Mouse (Mus musculus) G1E (cell line): ENCODE results near the gene Ttll8. TPM values are rescaled to one million over a fixed set of nuclear protein-coding genes. Genes with fewer than 3 reads are reported as not detected.

Experiments used
- ATAC-seq: 2 replicates; pipeline ENCODE4 v1.8.0; 2016; ENCODE audit warnings: mild to moderate bottlenecking; ENCODE audit not compliant: insufficient number of reproducible peaks, poor library complexity, low FRiP score, severe bottlenecking; ENCODE audit errors: extremely low read depth
- DNase-seq: peaks from one replicate; pipeline ENCODE4 v3.0.0; 2012; ENCODE audit warnings: low spot score
- H3K27me3 ChIP-seq: 2 replicates; pipeline ENCODE4 v1.6.1; 2012; ENCODE audit warnings: mild to moderate bottlenecking, low read length, inconsistent platforms; ENCODE audit not compliant: insufficient read depth
- H3K36me3 ChIP-seq: replicated peaks from 2 replicates; pipeline ENCODE3; 2012; ENCODE audit warnings: mild to moderate bottlenecking, inconsistent platforms
- H3K4me1 ChIP-seq: 2 replicates; pipeline ENCODE4 v1.6.1; 2012; ENCODE audit warnings: low read depth, low read length, inconsistent platforms, mixed read lengths; ENCODE audit not compliant: insufficient read depth
- H3K4me3 ChIP-seq: 2 replicates; pipeline ENCODE4 v1.5.1; 2012; ENCODE audit warnings: low read depth, mild to moderate bottlenecking, inconsistent platforms, low read length, moderate library complexity, mixed read lengths
- H3K9me3 ChIP-seq: replicated peaks from 2 replicates; pipeline ENCODE4 v1.6.1; 2012; ENCODE audit warnings: inconsistent platforms
- CTCF ChIP-seq: IDR thresholded peaks from 2 replicates; pipeline ENCODE4 v1.5.1; 2012; ENCODE audit warnings: low read depth, low read length, inconsistent platforms, mixed read lengths
- GATA1 ChIP-seq: IDR thresholded peaks from 2 replicates; pipeline ENCODE4 v1.6.1; 2012; ENCODE audit warnings: borderline replicate concordance, low read length, inconsistent platforms, mixed read lengths
- GATA2 ChIP-seq: IDR thresholded peaks from 2 replicates; pipeline ENCODE4 v1.6.1; 2012; ENCODE audit warnings: low read depth, low read length, inconsistent platforms, borderline replicate concordance
- POLR2AphosphoS5 ChIP-seq: IDR thresholded peaks from 2 replicates; pipeline ENCODE4 v1.6.1; 2012; ENCODE audit warnings: low read depth, low read length, inconsistent platforms; ENCODE audit not compliant: insufficient replicate concordance
- TAL1 ChIP-seq: conservative IDR thresholded peaks from 2 replicates; pipeline ENCODE4 v1.6.1; 2012; ENCODE audit warnings: low read depth, low read length, inconsistent platforms, mixed read lengths
- polyA plus RNA-seq: library from polyadenylated mRNA; stranded (reverse); fragments of >175 nt; gene quantifications from 2 replicates; pipeline ENCODE4 v1.2.3, GENCODE M21; 2012
- total RNA-seq, 2 experiments: library from RNA; stranded (forward) in 1 of 2; stranded (reverse) in 1 of 2; fragments of 200-1000 nt in 1 of 2; fragments of >200 nt in 1 of 2; fragmentation: Nextera tagmentation in 1 of 2; gene quantifications; 2 replicates each; pipeline ENCODE4 v1.2.3; 2014 to 2017

Gene Ttll8
- total RNA-seq (2014; fragmentation: Nextera tagmentation): not detected in 2 replicates
- total RNA-seq (2017): 0.49 TPM in 1 of 2 replicates, not detected in the other
- not detected in 2 replicates for polyA plus RNA-seq

DNA sequence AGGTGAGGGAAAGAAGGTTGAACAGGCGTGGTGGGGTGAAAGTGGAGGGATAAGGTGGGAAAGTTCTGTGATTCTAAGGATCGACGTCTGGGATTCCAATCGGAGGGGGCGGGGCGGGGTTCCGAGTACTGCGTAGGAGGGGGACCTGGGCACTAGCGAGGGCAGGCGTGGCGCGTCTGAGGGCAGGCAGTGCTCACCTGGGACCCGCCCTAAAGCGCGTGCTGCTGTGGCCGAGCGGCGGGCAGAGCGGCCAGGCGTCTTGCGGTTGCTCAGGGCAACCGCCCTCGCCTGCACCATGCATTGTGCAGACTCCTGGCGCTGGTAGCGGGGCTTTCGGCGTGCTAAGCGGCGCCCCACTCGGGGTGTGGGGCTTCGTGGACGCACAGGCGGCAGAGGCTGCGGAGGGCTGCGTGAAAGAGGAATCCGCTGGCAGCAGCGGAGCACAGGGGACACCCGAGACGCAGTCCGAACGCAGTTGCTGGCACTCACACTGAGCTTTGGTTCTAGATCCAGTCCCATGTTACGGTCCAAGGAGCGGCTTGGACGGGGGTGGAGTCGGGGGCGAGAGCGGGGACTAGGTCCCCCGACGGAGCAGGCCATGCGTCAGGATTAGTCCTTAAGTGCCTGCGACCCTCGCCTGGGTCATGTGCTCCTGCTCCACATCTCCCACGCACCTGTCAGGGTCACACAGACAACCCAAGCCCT is at the start of gene Ttll8:
TSS of gene Ttll8 (minus strand) at position 51 of the 705 bp plus-strand sequence.
- Histone ChIP-seq H3K4me3 (no peak within 1 kb of the TSS), H3K4me1 (no peaks in the 10 kb centered on the region), H3K36me3 (no peaks in the 10 kb centered on the region), H3K27me3 (no peaks in the 10 kb centered on the region; the same call in 1 of the 2 replicates), H3K9me3 (no peaks in the 10 kb centered on the region)
- ATAC-seq: no peak
- TF ChIP-seq TAL1 (no peak), GATA1 (no peak), GATA2 (no peak), POLR2AphosphoS5 (no peak)
- DNase-seq: no peak

DNA sequence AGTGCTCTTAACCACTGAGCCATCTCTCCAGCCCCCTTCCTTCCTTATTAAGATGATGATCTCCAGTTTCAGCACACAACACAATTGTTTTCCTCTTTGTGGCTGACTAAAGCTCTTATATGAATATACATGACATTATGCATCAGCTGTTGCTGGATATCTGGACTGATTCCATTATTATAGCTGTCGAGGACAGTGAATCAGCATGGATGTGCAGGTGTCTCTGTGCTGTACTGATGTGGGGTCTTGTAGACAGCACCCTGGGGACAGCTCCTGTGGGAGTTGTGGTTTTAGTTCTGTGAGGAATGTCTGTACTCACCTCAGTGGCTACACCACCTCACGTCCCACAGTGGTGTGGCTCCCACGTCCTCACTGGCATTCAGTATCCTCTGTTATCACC is 47.0 kb upstream of the Ttll8 start:
- Histone ChIP-seq H3K9me3 (no peaks in the 10 kb centered on the region), H3K36me3 (no peaks in the 10 kb centered on the region), H3K27me3 (peaks cover 8% of the 10 kb centered on the region), H3K4me1 (no peaks in the 10 kb centered on the region), H3K4me3 (no peak overlapping the region)
- DNase-seq: no peak
- TF ChIP-seq TAL1 (no peak), GATA1 (no peak), GATA2 (no peak), POLR2AphosphoS5 (no peak), CTCF (no peak)
- ATAC-seq: no peak

DNA sequence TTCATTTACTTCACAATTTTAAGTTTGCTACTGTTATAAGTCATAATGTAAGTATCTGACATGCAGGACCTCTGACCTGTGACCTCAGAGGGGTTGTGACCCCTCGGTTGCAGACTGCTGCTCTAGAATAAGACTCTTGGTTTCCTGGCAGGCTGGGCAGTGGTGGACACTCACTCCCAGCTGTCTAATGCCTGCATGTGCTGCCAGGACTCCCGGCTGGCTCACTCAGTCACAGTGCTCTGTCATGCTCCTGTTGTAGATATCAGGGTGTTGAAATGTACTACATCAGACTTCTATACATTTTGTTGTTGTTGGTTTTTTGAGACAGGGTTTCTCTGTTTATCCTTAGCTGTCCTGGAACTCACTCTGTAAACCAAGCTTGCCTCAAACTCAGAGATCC is 46.1 kb upstream of the Ttll8 start:
- peaks cover 8% of the 10 kb centered on the region for H3K27me3 ChIP-seq

DNA sequence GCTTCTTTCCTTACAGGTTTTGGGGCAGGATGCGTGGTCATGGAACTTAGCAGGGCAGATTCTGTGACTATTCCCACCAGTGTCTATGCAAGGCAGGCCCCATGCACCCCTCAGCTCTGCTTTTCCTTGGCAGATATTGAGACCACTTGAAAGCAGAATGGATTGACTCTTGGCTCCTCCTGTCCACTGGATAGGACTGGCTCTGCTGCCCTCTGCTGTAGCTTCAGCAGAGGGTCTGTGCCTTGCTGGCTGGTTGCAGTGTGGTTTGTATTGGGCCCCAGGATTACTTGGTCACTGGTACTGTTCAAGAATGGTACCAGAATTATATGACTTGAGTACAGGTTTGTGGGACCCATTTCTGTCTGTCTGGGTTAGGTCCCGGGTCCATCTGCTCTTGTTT is 44.9 kb upstream of the Ttll8 start:
- Histone ChIP-seq H3K4me1 (no peaks in the 10 kb centered on the region), H3K9me3 (no peaks in the 10 kb centered on the region), H3K4me3 (no peak overlapping the region), H3K36me3 (no peaks in the 10 kb centered on the region), H3K27me3 (peaks cover 8% of the 10 kb centered on the region)
- ATAC-seq: no peak
- TF ChIP-seq POLR2AphosphoS5 (no peak), GATA1 (no peak), GATA2 (no peak)
- DNase-seq: no peak

More for the DNA sequence above, 46.1 kb upstream of the Ttll8 start:
- Histone ChIP-seq H3K36me3 (no peaks in the 10 kb centered on the region), H3K9me3 (no peaks in the 10 kb centered on the region), H3K4me1 (no peaks in the 10 kb centered on the region), H3K4me3 (no peak overlapping the region)
- no peak for DNase-seq
- TF ChIP-seq TAL1 (no peak), GATA1 (no peak), CTCF (no peak), POLR2AphosphoS5 (no peak), GATA2 (no peak)
- ATAC-seq: no peak

DNA sequence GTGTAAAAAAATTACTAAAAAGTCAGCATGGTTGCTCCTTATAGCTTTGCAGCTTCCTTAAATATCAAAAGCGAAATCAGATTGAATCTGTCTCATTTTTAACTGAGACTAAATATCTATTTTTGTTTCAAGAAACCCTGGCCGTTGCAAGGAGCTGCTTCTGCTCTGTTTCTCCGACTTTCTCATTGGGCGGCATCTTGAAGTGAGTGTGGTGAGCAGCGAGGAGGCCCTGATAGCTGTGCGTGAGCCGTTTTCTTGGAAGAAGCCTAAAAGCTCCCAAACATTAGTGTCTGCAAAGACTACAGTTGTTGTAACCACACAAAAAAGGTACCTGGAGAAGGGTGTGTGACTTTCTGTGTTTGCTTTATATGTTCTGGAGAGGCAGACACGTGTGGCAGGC is 44.4 kb upstream of the Ttll8 start:
- H3K9me3 ChIP-seq: no peaks in the 10 kb centered on the region
- TF ChIP-seq TAL1 (no peak), GATA2 (no peak)
- ATAC-seq (no peak), DNase-seq (no peak)
- no peak overlapping the region for H3K4me3 ChIP-seq
- peaks cover 8% of the 10 kb centered on the region for H3K27me3 ChIP-seq
- H3K36me3 ChIP-seq: no peaks in the 10 kb centered on the region
- H3K4me1 ChIP-seq: no peaks in the 10 kb centered on the region

DNA sequence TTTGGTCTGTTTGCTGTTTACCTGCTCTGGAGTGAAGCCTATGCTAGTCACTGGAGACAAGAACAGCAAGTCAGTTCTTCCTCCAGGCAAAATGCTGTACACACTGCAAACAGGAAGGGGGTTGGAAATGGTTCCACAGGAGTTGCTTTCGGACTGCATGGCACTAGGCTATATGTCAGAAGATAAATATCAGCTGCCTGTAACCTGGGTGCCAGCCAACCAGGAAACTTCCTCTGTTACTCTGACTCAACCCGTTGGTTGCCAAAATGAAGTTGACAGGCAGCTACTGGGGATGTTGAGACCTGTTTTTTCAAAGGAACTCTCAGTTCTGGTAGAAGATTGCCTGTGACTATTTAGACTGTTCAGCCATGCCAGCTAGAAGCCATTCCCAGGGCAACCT is 35.0 kb upstream of the Ttll8 start:
- no peak overlapping the region for H3K4me3 ChIP-seq
- no peaks in the 10 kb centered on the region for H3K36me3 ChIP-seq
- no peaks in the 10 kb centered on the region for H3K4me1 ChIP-seq
- DNase-seq (no peak), ATAC-seq (no peak)
- H3K9me3 ChIP-seq: no peaks in the 10 kb centered on the region
- H3K27me3 ChIP-seq: no peaks in the 10 kb centered on the region
- TF ChIP-seq POLR2AphosphoS5 (no peak), TAL1 (no peak), GATA2 (no peak), CTCF (no peak), GATA1 (no peak)
